Mouse (Mus musculus): ENCODE measurements around the gene Ece2.

Gene Ece2

GRCm38 (mm10) chr16:20692241-20692965 is 62.8 kb downstream of the Ece2 start:
- DNase-seq, result no peak

GRCm38 (mm10) chr16:20693111-20693701 is 63.6 kb downstream of the Ece2 start, which contains the start of gene Fam131a:
Fam131a (plus strand) TSS chr16:20693241.
- DNase-seq, result peak; percentile 72 to 73

- DNase-seq, result no peak
These were observed 65.2 kb downstream of the Ece2 start for GRCm38 (mm10) chr16:20694781-20695180.

- DNase-seq, result no peak
These were observed 66.1 kb downstream of the Ece2 start for GRCm38 (mm10) chr16:20695622-20696323.
